Mouse (Mus musculus): Measurements from ENCODE around the gene Tenm2. TPM values are rescaled to one million over a fixed set of nuclear protein-coding genes. Genes with fewer than 3 reads are reported as not detected.

The Tenm2 gene
- polyA plus RNA-seq, 1 experiment from 2014 or later, result 0.80 TPM

DNA sequence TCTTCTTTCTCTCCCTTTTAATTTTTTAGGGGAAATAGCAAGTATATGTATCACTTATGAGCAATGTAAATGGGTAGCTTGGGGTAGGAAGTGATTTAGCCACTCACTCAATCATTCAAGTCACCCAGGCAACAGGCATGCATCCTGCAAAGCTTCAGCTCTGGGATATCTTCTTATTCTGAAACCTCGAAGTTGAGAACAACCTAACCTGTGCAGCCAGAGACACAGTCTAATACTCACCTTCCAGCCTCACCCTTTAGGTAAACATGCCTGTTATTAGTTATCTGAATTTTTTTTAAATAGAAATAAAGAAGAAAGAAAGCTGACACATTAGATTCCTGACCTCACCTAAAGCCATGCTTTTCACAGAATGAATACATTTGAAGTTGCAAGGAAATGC lies 8.4 kb downstream of the Tenm2 start:
- ATAC-seq (replicated peaks; ENCODE audit: low FRiP score, low read depth) (no peak), DNase-seq (ENCODE audit: low spot score) (no peak)
- no peak overlapping the region for H3K4me2 ChIP-seq (ENCODE audit: low read length)
- no peaks in the 10 kb centered on the region for H3K9me3 ChIP-seq (replicated peaks; ENCODE audit: low read length)
- H3K4me1 ChIP-seq (replicated peaks; ENCODE audit: insufficient read depth, low read length), result no peaks in the 10 kb centered on the region
- no peak overlapping the region for H3K9ac ChIP-seq (ENCODE audit: low read depth, low read length)
- no peak overlapping the region for H3K27ac ChIP-seq
- no peaks in the 10 kb centered on the region for H3K27me3 ChIP-seq (ENCODE audit: insufficient read depth, low read length)
- no peaks in the 10 kb centered on the region for H3K36me3 ChIP-seq (ENCODE audit: insufficient read depth, low read length)
- 89% methylated on average over 1 of the region's 1 CpGs for WGBS
- TF ChIP-seq CTCF (IDR thresholded peaks at IDR 0.05; ENCODE audit: low read depth), result no peak
- H3K4me3 ChIP-seq (replicated peaks; ENCODE audit: low read depth, low read length), result no peak overlapping the region

DNA sequence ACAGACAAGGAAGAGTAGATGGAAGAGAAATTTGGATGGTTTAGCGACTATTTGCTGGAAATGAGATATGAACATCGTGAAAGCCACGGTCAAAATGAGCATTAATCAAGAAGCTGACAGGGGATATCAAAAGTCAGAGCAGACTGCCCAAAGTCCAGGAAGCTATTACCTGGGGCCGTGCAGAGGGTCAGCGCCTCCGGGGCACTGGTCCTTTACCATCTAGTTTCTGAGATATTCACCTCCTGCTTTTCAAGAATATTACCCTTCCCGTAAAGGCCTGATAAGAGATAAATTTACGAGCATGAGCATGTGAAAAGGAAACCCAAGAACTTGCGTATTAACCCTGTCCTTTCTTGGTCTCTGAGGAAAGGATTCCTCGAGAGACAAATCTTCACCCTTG lies 8.8 kb downstream of the Tenm2 start:
- Histone ChIP-seq H3K27me3 (ENCODE audit: insufficient read depth, low read length) (no peaks in the 10 kb centered on the region), H3K4me3 (replicated peaks; ENCODE audit: low read depth, low read length) (no peak overlapping the region), H3K27ac (no peak overlapping the region), H3K9me3 (replicated peaks; ENCODE audit: low read length) (no peaks in the 10 kb centered on the region), H3K36me3 (ENCODE audit: insufficient read depth, low read length) (no peaks in the 10 kb centered on the region), H3K4me2 (ENCODE audit: low read length) (no peak overlapping the region), H3K9ac (ENCODE audit: low read depth, low read length) (no peak overlapping the region), H3K4me1 (replicated peaks; ENCODE audit: insufficient read depth, low read length) (no peaks in the 10 kb centered on the region)
- DNase-seq (ENCODE audit: low spot score) (no peak), ATAC-seq (replicated peaks; ENCODE audit: low FRiP score, low read depth) (no peak)
- 39% methylated on average over 10 of the region's 10 CpGs for WGBS
- TF ChIP-seq CTCF (IDR thresholded peaks at IDR 0.05; ENCODE audit: low read depth), result no peak

DNA sequence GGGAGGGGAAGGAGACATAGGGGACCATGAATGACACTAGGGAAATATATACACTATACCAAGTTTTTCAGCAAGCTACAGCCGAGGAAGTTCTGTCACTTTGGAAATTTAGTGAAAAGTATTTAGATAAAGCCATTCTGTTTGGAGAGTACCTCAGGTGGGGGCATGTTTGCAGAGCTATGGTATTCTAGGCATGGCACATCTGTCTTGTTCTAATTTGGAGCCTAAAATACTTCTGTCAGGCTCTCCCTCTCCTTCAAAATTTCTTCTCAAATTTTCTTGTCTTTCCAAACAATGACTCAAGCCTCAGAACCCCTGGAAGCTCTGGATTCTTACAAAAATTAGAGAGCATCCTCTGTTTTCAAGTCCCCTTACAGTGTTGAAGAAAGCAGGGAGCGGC lies 13.0 kb downstream of the Tenm2 start:
- WGBS, result 75% methylated on average over 2 of the region's 2 CpGs
- ATAC-seq (replicated peaks; ENCODE audit: low FRiP score, low read depth) (no peak), DNase-seq (ENCODE audit: low spot score) (no peak)
- TF ChIP-seq CTCF (IDR thresholded peaks at IDR 0.05; ENCODE audit: low read depth), result no peak
- no peaks in the 10 kb centered on the region for H3K36me3 ChIP-seq (ENCODE audit: insufficient read depth, low read length)
- H3K9me3 ChIP-seq (replicated peaks; ENCODE audit: low read length), result no peaks in the 10 kb centered on the region
- no peaks in the 10 kb centered on the region for H3K4me1 ChIP-seq (replicated peaks; ENCODE audit: insufficient read depth, low read length)
- no peak overlapping the region for H3K4me3 ChIP-seq (replicated peaks; ENCODE audit: low read depth, low read length)
- H3K27me3 ChIP-seq (ENCODE audit: insufficient read depth, low read length), result no peaks in the 10 kb centered on the region
- H3K27ac ChIP-seq, result no peak overlapping the region
- H3K4me2 ChIP-seq (ENCODE audit: low read length), result no peak overlapping the region
- H3K9ac ChIP-seq (ENCODE audit: low read depth, low read length), result no peak overlapping the region

DNA sequence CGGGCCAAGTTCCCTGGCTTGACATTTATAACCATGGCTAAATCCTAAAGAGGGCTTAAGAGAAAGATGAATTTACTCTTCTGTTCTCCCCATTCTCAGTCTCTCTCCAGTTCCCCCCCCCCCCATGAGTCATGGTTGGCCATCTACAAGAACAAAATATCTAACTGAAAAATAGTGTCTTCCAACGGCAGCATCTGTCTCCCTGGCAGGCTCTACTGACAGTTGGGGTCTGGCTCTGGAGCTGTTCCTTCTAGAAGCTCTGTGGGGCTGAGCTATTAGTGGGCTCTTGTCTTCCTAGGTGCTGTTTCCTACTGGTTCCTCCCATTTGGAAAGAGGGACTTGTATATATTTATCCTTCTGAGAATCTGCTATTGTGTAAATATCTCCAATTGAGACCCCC lies 13.7 kb downstream of the Tenm2 start:
- no peak overlapping the region for H3K4me2 ChIP-seq (ENCODE audit: low read length)
- no peaks in the 10 kb centered on the region for H3K27me3 ChIP-seq (ENCODE audit: insufficient read depth, low read length)
- ATAC-seq (replicated peaks; ENCODE audit: low FRiP score, low read depth), result no peak
- no peak overlapping the region for H3K27ac ChIP-seq
- no peak overlapping the region for H3K4me3 ChIP-seq (replicated peaks; ENCODE audit: low read depth, low read length)
- no peaks in the 10 kb centered on the region for H3K36me3 ChIP-seq (ENCODE audit: insufficient read depth, low read length)
- H3K4me1 ChIP-seq (replicated peaks; ENCODE audit: insufficient read depth, low read length), result no peaks in the 10 kb centered on the region
- WGBS, result 89% methylated on average over 2 of the region's 2 CpGs
- H3K9me3 ChIP-seq (replicated peaks; ENCODE audit: low read length), result no peaks in the 10 kb centered on the region
- no peak for TF ChIP-seq CTCF (IDR thresholded peaks at IDR 0.05; ENCODE audit: low read depth)
- DNase-seq (ENCODE audit: low spot score), result no peak
- no peak overlapping the region for H3K9ac ChIP-seq (ENCODE audit: low read depth, low read length)

DNA sequence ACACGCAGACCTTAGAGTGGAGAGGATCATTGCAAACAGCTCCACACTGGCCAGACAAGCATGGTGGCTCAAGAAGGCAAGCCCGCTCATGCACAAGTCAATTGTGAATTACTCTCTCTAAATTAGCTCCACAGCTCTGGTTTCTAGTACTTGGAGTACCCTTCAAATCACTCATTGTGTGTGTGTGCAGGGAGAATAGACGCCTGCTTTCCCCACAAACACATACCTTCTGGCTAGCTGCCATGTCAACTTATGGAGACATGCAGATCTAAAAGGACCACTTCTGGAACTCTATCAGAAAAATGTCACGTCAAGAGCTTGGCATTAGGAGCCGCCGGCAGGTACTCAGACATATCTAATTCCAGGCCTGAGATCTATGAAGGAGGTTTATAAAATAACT lies 14.8 kb downstream of the Tenm2 start:
- H3K27me3 ChIP-seq (ENCODE audit: insufficient read depth, low read length), result no peaks in the 10 kb centered on the region
- DNase-seq (ENCODE audit: low spot score) (no peak), ATAC-seq (replicated peaks; ENCODE audit: low FRiP score, low read depth) (no peak)
- TF ChIP-seq CTCF (IDR thresholded peaks at IDR 0.05; ENCODE audit: low read depth), result no peak
- no peaks in the 10 kb centered on the region for H3K4me1 ChIP-seq (replicated peaks; ENCODE audit: insufficient read depth, low read length)
- 86% methylated on average over 6 of the region's 6 CpGs for WGBS
- no peaks in the 10 kb centered on the region for H3K36me3 ChIP-seq (ENCODE audit: insufficient read depth, low read length)
- H3K4me2 ChIP-seq (ENCODE audit: low read length), result no peak overlapping the region
- no peak overlapping the region for H3K4me3 ChIP-seq (replicated peaks; ENCODE audit: low read depth, low read length)
- H3K9ac ChIP-seq (ENCODE audit: low read depth, low read length), result no peak overlapping the region
- no peaks in the 10 kb centered on the region for H3K9me3 ChIP-seq (replicated peaks; ENCODE audit: low read length)
- no peak overlapping the region for H3K27ac ChIP-seq

DNA sequence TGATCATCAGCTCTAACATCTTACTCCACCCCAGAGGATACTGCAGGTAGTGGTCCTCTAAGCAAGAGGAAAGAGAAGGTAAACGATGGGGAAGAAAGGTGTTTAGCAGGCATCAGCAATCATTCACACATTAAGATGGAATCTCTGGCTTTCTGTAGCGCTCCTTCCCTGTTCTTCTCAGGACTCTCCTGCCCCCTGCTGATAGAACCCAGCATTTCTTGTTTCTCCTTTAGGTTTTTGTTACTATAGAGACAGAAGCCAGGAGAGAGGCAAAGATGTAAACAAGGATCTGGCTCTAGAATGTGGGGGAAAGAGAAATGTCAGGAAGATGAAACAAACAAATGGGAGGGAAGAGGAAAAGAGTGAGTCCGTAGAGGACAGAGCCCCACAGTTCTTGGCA lies 49.6 kb downstream of the Tenm2 start:
- ATAC-seq (replicated peaks; ENCODE audit: low FRiP score, low read depth), result no peak
- peak; percentile 82 for DNase-seq (ENCODE audit: low spot score)
- no peak overlapping the region for H3K4me3 ChIP-seq (replicated peaks; ENCODE audit: low read depth, low read length)
- no peaks in the 10 kb centered on the region for H3K4me1 ChIP-seq (replicated peaks; ENCODE audit: insufficient read depth, low read length)
- peak; percentile 91 for TF ChIP-seq CTCF (IDR thresholded peaks at IDR 0.05; ENCODE audit: low read depth)
- H3K4me2 ChIP-seq (ENCODE audit: low read length), result no peak overlapping the region
- 10% methylated on average over 3 of the region's 3 CpGs for WGBS
- H3K36me3 ChIP-seq (ENCODE audit: insufficient read depth, low read length), result no peaks in the 10 kb centered on the region
- H3K27ac ChIP-seq, result no peak overlapping the region
- H3K9ac ChIP-seq (ENCODE audit: low read depth, low read length), result no peak overlapping the region
- H3K27me3 ChIP-seq (ENCODE audit: insufficient read depth, low read length), result no peaks in the 10 kb centered on the region
- no peaks in the 10 kb centered on the region for H3K9me3 ChIP-seq (replicated peaks; ENCODE audit: low read length)

DNA sequence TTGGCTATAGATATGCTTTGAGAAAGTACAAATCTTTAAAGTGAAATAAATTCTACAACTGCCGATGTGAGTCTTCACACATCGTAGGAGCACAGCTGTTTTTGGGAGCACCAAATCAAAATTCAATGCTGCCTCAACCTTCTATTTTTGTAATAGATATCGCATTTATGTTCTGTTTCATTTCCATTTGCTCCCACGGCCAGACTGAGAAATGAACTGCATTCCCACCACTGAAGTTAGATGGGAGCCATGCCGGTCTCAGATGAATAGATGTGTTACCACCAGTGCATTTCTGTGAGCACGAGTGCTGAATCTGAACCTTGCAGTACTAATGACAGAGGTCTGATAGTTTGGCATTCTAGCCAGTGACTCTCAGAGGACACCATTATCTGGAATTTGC lies 58.3 kb downstream of the Tenm2 start:
- ATAC-seq (replicated peaks; ENCODE audit: low FRiP score, low read depth) (no peak), DNase-seq (ENCODE audit: low spot score) (no peak)
- no peak for TF ChIP-seq CTCF (IDR thresholded peaks at IDR 0.05; ENCODE audit: low read depth)
- no peaks in the 10 kb centered on the region for H3K27me3 ChIP-seq (ENCODE audit: insufficient read depth, low read length)
- no peaks in the 10 kb centered on the region for H3K9me3 ChIP-seq (replicated peaks; ENCODE audit: low read length)
- H3K36me3 ChIP-seq (ENCODE audit: insufficient read depth, low read length), result no peaks in the 10 kb centered on the region
- 92% methylated on average over 6 of the region's 6 CpGs for WGBS
- no peak overlapping the region for H3K4me3 ChIP-seq (replicated peaks; ENCODE audit: low read depth, low read length)
- no peak overlapping the region for H3K27ac ChIP-seq
- no peak overlapping the region for H3K4me2 ChIP-seq (ENCODE audit: low read length)
- no peaks in the 10 kb centered on the region for H3K4me1 ChIP-seq (replicated peaks; ENCODE audit: insufficient read depth, low read length)
- no peak overlapping the region for H3K9ac ChIP-seq (ENCODE audit: low read depth, low read length)

Data from kidney, postnatal 0 days (tissue).